Mouse (Mus musculus): ENCODE results near the gene Med16. TPM values are rescaled to one million over a fixed set of nuclear protein-coding genes. Genes with fewer than 3 reads are reported as not detected.

The Med16 gene
- polyA plus RNA-seq, 1 experiment from 2014 or later = 45.7 TPM

DNA sequence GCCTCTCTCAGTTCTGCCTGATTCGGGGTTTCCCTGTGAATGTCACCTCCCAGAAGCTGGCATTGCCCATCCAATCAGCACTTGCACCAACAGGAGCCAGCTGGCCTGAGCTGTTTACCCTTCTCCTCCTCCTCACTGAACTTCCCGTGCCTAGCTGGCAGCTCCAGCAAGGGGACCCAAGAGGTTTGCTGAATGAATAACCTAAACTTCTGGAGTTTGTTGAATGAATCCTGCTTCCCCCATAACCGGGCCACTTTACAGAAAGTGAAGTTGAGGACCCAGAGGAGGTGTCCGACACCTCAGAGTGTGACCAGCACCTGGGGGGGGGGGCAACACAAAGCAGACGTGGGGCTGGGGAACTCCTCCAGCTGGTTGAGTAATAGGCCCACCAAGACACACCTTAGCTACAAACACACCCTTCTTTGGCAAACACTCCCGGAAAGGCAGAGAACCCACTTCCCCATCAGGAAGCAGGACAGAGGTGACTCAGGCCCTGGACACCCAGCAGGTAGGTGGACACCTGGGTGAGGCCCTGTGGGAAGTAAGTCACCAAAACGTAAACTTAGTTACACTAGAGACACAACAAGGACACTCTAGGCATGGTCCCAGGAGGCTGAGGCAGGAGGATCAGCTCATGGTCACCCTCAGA, 6.3 kb upstream of the Med16 start:
- Histone ChIP-seq H3K4me3 (ENCODE audit: low read depth, low read length) (no peak overlapping the region), H3K9me3 (ENCODE audit: control insufficient read depth, low read length) (no peaks in the 10 kb centered on the region), H3K4me1 (ENCODE audit: control insufficient read depth, insufficient read depth, low read length) (peaks cover 18% of the 10 kb centered on the region), H3K36me3 (ENCODE audit: control insufficient read depth, insufficient read depth, low read length) (no peaks in the 10 kb centered on the region), H3K27me3 (ENCODE audit: control insufficient read depth, insufficient read depth, low read length) (peaks cover 29% of the 10 kb centered on the region), H3K9ac (ENCODE audit: low read length) (no peak overlapping the region), H3K4me2 (no peak overlapping the region), H3K27ac (ENCODE audit: low read depth, low read length) (no peak overlapping the region)
- DNase-seq (ENCODE audit: low spot score, missing footprints) (no peak), ATAC-seq (ENCODE audit: low FRiP score) (no peak)
- WGBS = 73% methylated on average over 7 of the region's 7 CpGs

DNA sequence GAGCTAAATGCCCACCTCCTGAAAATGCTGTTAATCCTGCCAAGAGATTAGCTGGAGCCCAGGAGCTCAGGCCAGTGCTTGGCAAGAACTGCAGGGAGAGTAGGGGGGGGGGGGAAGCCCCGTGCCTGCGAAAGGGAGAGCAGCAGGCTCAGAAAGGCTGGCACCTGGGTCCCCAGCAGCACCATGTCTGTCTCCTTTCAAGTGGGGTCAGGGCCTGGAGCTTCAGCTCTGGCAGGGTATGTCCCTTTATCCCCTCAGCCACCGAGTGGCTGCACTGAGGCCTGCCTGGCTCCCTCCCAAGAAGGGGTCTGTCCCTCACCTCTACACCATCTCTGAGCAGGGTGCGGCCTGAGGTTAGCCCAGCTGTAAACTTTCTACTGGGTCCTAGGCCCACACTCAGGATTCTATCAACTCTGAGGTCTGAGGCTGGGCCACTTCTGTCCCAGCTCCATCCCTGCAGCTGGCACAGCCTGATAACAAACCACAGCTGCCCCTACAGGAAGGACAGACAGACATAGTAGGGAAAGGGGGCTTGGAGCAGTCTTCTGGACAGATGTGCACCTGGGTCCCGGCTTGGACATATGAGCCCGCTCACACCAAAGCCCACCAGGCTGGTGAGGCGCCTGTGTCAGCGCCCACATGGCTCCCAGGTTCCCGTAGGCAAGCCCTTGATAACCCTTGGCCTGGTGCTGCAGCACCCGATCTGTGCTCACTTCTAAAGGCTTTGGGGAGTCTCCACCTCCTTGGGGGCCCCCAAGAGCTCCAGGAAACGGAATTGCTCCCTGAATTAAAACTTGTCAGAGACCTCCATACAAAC, 5.6 kb upstream of the Med16 start:
- no peak for DNase-seq (ENCODE audit: low spot score, missing footprints)
- H3K27ac ChIP-seq (ENCODE audit: low read depth, low read length) = no peak overlapping the region
- no peak overlapping the region for H3K4me2 ChIP-seq

DNA sequence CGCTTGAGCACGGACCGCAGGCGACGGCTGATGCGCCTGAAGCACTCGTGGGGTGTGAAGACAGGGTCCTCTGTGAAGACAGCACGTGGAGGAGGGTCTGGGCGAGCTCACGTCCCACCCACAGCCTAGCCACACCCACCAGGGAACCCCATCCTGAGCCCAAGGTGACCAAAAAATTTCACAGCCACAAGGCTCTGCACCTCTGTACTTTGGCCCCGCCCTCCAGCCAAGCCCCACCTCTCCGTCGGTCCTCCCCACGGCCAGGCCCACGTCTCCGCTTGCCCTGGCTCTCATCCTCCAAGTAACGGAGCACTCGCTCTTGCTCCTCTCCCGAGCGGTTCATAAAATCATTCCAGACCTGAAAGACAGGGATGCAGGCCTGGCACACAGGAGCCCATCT, 3.7 kb upstream of the Med16 start:
- H3K4me1 ChIP-seq (ENCODE audit: control insufficient read depth, insufficient read depth, low read length) = peaks cover 21% of the 10 kb centered on the region
- 65% methylated on average over 20 of the region's 20 CpGs for WGBS
- no peaks in the 10 kb centered on the region for H3K9me3 ChIP-seq (ENCODE audit: control insufficient read depth, low read length)
- H3K9ac ChIP-seq (ENCODE audit: low read length) = no peak overlapping the region
- no peak overlapping the region for H3K27ac ChIP-seq (ENCODE audit: low read depth, low read length)
- no peaks in the 10 kb centered on the region for H3K36me3 ChIP-seq (ENCODE audit: control insufficient read depth, insufficient read depth, low read length)
- ATAC-seq (ENCODE audit: low FRiP score) (no peak), DNase-seq (ENCODE audit: low spot score, missing footprints) (no peak)
- no peak overlapping the region for H3K4me2 ChIP-seq
- H3K27me3 ChIP-seq (ENCODE audit: control insufficient read depth, insufficient read depth, low read length) = peaks cover 2% of the 10 kb centered on the region
- no peak overlapping the region for H3K4me3 ChIP-seq (ENCODE audit: low read depth, low read length)

More for the DNA sequence above, 5.6 kb upstream of the Med16 start:
- ATAC-seq (ENCODE audit: low FRiP score) = no peak
- 66% methylated on average over 11 of the region's 11 CpGs for WGBS
- Histone ChIP-seq H3K9me3 (ENCODE audit: control insufficient read depth, low read length) (no peaks in the 10 kb centered on the region), H3K36me3 (ENCODE audit: control insufficient read depth, insufficient read depth, low read length) (no peaks in the 10 kb centered on the region), H3K27me3 (ENCODE audit: control insufficient read depth, insufficient read depth, low read length) (peaks cover 22% of the 10 kb centered on the region), H3K4me1 (ENCODE audit: control insufficient read depth, insufficient read depth, low read length) (peaks cover 15% of the 10 kb centered on the region), H3K9ac (ENCODE audit: low read length) (no peak overlapping the region), H3K4me3 (ENCODE audit: low read depth, low read length) (no peak overlapping the region)

DNA sequence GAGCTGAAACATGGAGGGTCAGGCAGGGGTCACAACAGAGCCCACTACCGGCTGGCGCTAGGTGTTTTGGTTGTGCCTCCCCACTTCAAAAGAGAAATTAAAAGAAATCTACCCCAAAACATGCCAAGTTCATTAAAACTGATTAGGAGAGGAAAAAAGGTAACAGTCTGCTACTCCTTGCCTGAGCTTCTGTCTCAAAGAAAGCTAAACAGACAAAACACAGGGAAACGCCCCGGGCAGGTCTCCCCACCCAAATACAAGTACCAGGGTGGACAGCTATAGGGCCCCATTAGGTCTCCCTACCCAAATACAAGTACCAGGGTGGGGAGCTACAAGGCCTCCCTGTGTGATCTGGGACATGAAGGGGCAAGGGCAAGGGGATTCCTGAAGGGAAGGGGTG, 1.8 kb upstream of the Med16 start, which contains the start of gene Gm26602:
TSS of gene Gm26602 (plus strand) at position 301 of the 400 bp plus-strand sequence.
- no peak within 1 kb of the TSS for H3K4me2 ChIP-seq
- no peaks in the 10 kb centered on the region for H3K9me3 ChIP-seq (ENCODE audit: control insufficient read depth, low read length)
- H3K4me3 ChIP-seq (ENCODE audit: low read depth, low read length) = no peak within 1 kb of the TSS
- H3K9ac ChIP-seq (ENCODE audit: low read length) = no peak within 1 kb of the TSS
- no peak within 1 kb of the TSS for H3K27ac ChIP-seq (ENCODE audit: low read depth, low read length)
- H3K27me3 ChIP-seq (ENCODE audit: control insufficient read depth, insufficient read depth, low read length) = no peaks in the 10 kb centered on the region
- ATAC-seq (ENCODE audit: low FRiP score) = no peak
- 94% methylated on average over 4 of the region's 4 CpGs for WGBS
- DNase-seq (ENCODE audit: low spot score, missing footprints) = no peak
- peaks cover 15% of the 10 kb centered on the region for H3K4me1 ChIP-seq (ENCODE audit: control insufficient read depth, insufficient read depth, low read length)
- H3K36me3 ChIP-seq (ENCODE audit: control insufficient read depth, insufficient read depth, low read length) = 0 out of 2 replicates have a peak, but pooled peaks cover 6% of the 10 kb centered on the region

DNA sequence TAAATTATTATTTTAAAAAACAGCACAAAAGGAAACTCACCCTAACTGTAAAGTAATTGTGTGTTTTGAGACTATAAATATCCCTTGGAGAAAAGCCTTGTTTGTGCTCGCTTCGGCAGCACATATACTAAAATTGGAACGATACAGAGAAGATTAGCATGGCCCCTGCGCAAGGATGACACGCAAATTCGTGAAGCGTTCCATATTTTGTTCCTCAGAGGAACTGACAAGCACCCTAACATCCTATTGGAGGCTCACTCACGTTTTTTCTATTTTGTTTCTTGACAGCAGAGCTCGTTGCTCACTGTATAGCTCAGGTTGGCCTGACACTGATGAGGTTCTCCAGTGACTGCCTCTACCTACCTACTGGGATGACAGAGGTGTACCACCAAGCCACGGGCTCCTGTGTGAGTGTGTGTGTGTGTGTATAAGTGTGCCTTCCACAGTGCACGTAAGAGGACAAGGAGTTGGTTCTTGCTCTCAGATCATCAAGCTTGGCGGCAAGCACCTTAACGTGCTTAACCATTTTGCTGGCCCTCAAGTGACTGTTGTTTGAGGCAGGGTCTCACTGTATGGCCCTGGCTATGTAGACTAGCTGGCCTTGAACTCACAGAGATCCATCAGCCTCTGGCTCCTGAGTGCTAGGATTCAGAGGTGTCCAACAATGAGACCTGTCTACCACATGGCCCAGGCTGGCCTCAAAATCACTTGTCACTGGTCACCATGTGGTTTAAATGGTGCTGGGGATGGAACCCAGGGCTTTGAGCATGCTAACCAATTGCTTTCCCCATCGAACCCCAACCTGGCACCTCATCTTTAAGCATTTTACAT, 584 bp upstream of the Med16 start:
- DNase-seq (ENCODE audit: low spot score, missing footprints) (peak; percentile 96), ATAC-seq (ENCODE audit: low FRiP score) (peak; percentile 22; the same call in 1 of the 2 replicates)
- peak overlapping the region; percentile 12; the same call in 1 of the 2 replicates for H3K4me2 ChIP-seq
- peak overlapping the region; percentile 98; the same call in 1 of the 2 replicates for H3K9ac ChIP-seq (ENCODE audit: low read length)
- no peaks in the 10 kb centered on the region for H3K27me3 ChIP-seq (ENCODE audit: control insufficient read depth, insufficient read depth, low read length)
- peaks cover 13% of the 10 kb centered on the region; the same call in 1 of the 2 replicates for H3K36me3 ChIP-seq (ENCODE audit: control insufficient read depth, insufficient read depth, low read length)
- peak overlapping the region; percentile 95 for H3K27ac ChIP-seq (ENCODE audit: low read depth, low read length)
- peaks cover 13% of the 10 kb centered on the region for H3K4me1 ChIP-seq (ENCODE audit: control insufficient read depth, insufficient read depth, low read length)
- peak overlapping the region; percentile 76; the same call in 1 of the 2 replicates for H3K4me3 ChIP-seq (ENCODE audit: low read depth, low read length)
- no peaks in the 10 kb centered on the region for H3K9me3 ChIP-seq (ENCODE audit: control insufficient read depth, low read length)
- WGBS = 28% methylated on average over 14 of the region's 14 CpGs

DNA sequence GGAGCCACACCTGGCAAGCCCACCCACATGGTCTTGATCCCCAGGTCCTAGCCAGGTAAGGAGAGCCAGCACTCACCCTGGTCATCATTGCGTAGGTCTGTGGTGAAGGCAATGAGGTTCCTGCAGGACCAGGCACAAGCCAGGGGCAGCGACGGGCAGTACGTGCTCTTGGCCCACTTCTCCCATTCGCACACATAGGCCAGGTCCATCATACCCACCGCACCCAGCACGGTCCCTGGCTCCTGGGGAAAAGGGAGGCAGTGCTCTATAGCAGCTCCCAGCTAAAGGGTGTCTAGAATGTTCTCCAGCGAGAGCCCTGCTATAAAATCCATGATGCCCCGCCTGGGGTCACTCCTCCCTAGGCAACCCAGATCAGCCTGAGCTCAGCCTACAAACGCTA, 1.3 kb downstream of the Med16 start:
- H3K27ac ChIP-seq (ENCODE audit: low read depth, low read length) = no peak overlapping the region
- H3K4me2 ChIP-seq = no peak overlapping the region
- no peak overlapping the region for H3K4me3 ChIP-seq (ENCODE audit: low read depth, low read length)
- no peak for DNase-seq (ENCODE audit: low spot score, missing footprints)
- no peak overlapping the region for H3K9ac ChIP-seq (ENCODE audit: low read length)
- WGBS = 94% methylated on average over 10 of the region's 10 CpGs
- no peaks in the 10 kb centered on the region for H3K27me3 ChIP-seq (ENCODE audit: control insufficient read depth, insufficient read depth, low read length)
- H3K4me1 ChIP-seq (ENCODE audit: control insufficient read depth, insufficient read depth, low read length) = peaks cover 8% of the 10 kb centered on the region
- H3K36me3 ChIP-seq (ENCODE audit: control insufficient read depth, insufficient read depth, low read length) = peaks cover 13% of the 10 kb centered on the region
- no peak for ATAC-seq (ENCODE audit: low FRiP score)
- H3K9me3 ChIP-seq (ENCODE audit: control insufficient read depth, low read length) = no peaks in the 10 kb centered on the region

DNA sequence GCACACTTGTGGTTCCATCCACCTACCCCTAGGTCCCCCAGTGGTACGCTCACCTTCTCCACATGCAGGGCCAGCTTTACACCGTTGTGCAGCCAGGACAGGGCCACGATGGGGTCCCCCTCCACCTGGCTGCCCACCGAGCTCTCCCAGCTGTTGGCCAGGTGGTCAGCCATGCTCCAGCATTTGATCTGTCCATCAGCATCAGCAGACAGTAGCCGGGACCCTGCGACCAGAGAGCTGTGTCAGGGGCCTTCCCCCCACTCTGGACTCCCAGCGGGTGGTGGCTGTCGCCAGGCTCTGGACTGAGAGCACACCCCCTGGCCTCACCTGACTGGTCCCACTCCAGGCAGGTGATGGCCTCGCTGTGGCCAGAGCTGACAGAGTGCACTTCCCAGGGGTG, 2.0 kb downstream of the Med16 start:
- peaks cover 9% of the 10 kb centered on the region for H3K4me1 ChIP-seq (ENCODE audit: control insufficient read depth, insufficient read depth, low read length)
- no peak for DNase-seq (ENCODE audit: low spot score, missing footprints)
- no peak overlapping the region for H3K27ac ChIP-seq (ENCODE audit: low read depth, low read length)
- H3K27me3 ChIP-seq (ENCODE audit: control insufficient read depth, insufficient read depth, low read length) = no peaks in the 10 kb centered on the region
- H3K4me2 ChIP-seq = no peak overlapping the region
- no peak overlapping the region for H3K9ac ChIP-seq (ENCODE audit: low read length)
- peaks cover 13% of the 10 kb centered on the region for H3K36me3 ChIP-seq (ENCODE audit: control insufficient read depth, insufficient read depth, low read length)
- no peaks in the 10 kb centered on the region for H3K9me3 ChIP-seq (ENCODE audit: control insufficient read depth, low read length)
- H3K4me3 ChIP-seq (ENCODE audit: low read depth, low read length) = no peak overlapping the region
- WGBS = 92% methylated on average over 9 of the region's 9 CpGs
- no peak for ATAC-seq (ENCODE audit: low FRiP score)

DNA sequence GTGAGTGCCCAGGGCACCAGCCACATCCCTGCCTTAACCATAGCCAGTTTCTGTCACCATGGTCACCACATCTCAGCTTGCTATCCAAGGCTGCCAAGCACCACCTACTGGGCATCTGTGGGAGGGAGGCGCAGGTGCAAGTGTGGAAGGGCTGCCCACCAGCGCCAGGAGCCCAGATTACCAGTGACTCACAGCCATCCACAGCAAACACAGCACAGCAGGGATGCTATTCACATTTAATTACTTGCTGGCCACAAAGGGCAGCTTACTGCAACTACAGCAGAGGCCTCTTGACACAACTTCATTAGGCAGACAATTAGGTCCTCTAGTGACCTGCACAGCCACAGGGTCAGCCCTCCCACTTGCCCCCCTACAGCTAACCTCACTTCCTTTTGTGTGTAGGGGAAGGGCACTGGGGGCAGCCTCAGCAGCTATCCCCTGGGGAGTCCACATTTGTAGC, 7.7 kb downstream of the Med16 start:
- Histone ChIP-seq H3K36me3 (ENCODE audit: control insufficient read depth, insufficient read depth, low read length) (peaks cover 9% of the 10 kb centered on the region), H3K4me3 (ENCODE audit: low read depth, low read length) (no peak overlapping the region), H3K9ac (ENCODE audit: low read length) (no peak overlapping the region), H3K9me3 (ENCODE audit: control insufficient read depth, low read length) (no peaks in the 10 kb centered on the region), H3K4me1 (ENCODE audit: control insufficient read depth, insufficient read depth, low read length) (peaks cover 13% of the 10 kb centered on the region), H3K27me3 (ENCODE audit: control insufficient read depth, insufficient read depth, low read length) (peaks cover 2% of the 10 kb centered on the region; the same call in 1 of the 2 replicates), H3K4me2 (no peak overlapping the region), H3K27ac (ENCODE audit: low read depth, low read length) (no peak overlapping the region)
- no peak for DNase-seq (ENCODE audit: low spot score, missing footprints)
- peak; percentile 47 for ATAC-seq (ENCODE audit: low FRiP score)
- WGBS = 12% methylated on average over 2 of the region's 2 CpGs

All from midbrain, embryonic 11.5 days (tissue).